Mouse (Mus musculus) layer of hippocampus, postnatal 25 days (tissue): ENCODE results near the gene Smu1. TPM values are rescaled to one million over a fixed set of nuclear protein-coding genes. Genes with fewer than 3 reads are reported as not detected.
A peak's percentile ranks its signal among the peaks of the same experiment; 100 is the strongest.
"Not testable (repeated sequence)": the region's sequence is repeated elsewhere in the genome, so short reads cannot be mapped to it uniquely, and the experiment has no call there.

ENCODE experiments used
- DNase-seq, 2 experiments: peaks; one replicate each; pipeline ENCODE4 v3.0.0; 2022; ENCODE audit warnings: mixed read lengths in 2 of 2, low spot score in 1 of 2; ENCODE audit errors: extremely low spot score in 1 of 2
- total RNA-seq, 2 experiments: library from RNA; stranded (reverse); gene quantifications; 2 replicates each; pipeline ENCODE4 v1.2.3; 2021

Gene Smu1
- total RNA-seq, result 10 to 100 TPM; 45.3 to 52.6 TPM

DNA sequence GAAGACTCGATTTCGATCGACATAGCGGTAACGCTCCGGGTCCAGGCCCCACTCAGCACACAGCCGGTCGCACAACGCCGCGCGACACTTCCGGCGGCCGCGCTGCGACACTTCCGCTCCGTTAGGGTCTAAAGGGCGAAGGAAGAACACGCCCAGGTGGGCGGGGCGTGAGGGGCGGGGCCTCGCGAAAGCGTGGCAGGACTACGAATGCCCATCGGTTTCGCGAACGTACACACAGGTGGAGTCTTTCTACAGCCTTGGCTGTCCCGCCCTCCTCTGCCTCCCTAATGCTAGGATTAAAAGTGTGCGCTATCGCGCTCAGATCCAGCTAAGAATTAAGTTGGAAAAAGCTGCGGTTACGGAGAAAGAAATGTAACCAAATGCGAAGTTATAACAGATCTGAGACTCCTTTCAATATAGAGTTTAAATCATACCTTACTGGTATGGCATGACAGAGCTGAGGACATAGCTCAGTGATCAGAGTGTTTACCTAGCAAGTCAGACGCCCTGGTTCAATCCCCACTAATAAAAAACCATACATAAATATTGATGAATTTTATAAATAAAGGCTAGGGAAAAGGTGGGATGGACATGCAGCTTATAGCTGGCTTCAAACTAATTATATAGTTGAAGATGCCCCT lies at the start of gene Smu1:
TSS of gene Smu1 (minus strand) at position 144 of the 641 bp plus-strand sequence.
- peak; percentile 93 to 98 for DNase-seq

DNA sequence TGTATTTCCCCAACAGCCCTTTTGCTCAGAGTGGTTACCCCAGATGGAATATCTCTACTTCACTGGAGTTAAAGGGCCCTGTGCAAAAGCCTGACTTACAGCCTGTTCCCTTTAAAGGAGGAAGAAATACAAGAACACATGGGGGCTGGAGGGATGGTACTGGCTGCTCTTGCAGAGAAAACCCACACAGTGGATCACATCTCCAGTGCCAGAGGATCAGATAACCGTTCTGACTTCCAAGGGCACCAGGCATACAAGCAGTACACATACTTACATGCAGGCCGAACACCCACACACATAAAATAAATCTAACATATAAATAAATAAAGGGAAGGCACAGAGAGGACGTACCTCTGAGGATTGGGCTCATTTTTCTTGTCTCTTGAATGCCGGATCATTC lies 49.7 kb upstream of the Smu1 start:
- DNase-seq, result no peak

DNA sequence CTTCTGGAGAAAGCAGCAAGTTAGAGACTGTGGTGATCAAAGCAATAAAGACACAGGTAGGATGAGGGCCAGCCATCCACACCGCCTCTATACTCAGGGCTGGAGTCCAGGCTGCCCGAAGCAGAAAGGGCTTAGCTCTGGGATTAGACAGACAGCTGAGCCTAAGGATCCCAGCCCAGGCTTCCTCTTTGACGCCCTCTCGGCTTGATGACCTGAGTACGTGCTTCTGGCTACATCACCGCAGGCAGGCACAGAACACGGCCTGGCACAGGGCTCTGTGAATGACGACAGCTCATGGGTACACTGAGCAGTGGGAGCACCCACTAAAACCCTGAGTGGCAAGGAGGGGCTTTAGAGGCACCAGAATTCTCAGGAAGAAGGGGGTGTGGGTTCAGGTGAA lies 47.7 kb upstream of the Smu1 start:
- no peak for DNase-seq

DNA sequence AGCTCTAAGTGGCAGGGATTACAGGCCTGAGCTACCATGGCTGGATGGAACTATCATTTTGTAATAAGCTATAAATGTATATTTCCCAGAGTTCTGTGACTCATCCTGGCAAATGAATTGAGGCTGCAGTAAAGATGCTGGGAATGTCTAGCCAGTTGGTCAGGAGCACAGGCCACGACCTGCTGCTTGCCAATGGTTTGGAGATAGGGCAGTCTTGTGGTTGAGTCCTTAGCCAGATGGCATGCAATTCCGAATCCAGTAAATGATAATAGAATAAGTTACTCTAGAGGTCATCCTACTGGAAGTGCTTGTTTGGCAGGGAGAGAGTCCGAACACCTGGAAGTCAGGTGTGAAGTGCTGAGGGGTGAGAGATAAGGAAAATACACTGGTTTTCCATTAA lies 45.1 kb upstream of the Smu1 start:
- DNase-seq, result no peak

DNA sequence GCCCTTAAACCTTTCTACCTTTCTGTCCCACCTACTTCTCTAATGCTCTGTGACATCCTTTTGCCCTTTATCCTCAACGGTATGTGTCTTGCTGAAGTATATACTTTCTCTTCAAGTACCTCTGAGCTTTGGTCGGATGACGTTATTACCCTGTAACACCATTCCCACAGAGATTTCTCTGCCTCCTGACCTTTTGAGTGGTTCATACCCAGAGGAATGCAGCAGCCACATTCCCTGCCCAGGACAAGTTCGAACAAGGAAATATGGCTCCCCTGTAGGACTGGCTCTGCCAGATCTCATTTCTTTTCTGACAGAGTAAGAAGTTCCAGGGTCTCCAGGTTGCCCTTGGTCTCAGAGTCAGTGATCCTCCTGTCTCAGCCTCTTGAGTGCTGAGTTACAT lies 44.2 kb upstream of the Smu1 start:
- DNase-seq, result no peak

DNA sequence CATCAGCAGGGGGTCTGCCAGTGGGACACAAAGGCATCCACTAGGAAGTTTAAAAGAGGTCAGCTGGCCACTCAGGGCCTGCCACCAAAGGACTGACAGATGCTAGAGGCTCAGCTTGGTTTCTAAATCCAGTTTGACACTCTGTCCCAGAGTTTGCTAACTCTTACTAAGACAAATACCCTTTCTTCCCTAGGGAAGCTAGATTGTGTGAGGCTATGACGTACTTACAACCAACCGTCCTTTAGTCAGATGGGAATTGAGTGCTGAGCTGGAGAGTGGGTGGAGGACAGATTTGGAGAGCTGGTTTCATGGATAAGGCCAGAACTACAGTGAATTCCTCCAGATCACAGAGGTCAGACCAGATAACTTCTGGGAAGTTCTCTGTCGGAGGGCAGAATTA lies 43.1 kb upstream of the Smu1 start:
- no peak for DNase-seq

DNA sequence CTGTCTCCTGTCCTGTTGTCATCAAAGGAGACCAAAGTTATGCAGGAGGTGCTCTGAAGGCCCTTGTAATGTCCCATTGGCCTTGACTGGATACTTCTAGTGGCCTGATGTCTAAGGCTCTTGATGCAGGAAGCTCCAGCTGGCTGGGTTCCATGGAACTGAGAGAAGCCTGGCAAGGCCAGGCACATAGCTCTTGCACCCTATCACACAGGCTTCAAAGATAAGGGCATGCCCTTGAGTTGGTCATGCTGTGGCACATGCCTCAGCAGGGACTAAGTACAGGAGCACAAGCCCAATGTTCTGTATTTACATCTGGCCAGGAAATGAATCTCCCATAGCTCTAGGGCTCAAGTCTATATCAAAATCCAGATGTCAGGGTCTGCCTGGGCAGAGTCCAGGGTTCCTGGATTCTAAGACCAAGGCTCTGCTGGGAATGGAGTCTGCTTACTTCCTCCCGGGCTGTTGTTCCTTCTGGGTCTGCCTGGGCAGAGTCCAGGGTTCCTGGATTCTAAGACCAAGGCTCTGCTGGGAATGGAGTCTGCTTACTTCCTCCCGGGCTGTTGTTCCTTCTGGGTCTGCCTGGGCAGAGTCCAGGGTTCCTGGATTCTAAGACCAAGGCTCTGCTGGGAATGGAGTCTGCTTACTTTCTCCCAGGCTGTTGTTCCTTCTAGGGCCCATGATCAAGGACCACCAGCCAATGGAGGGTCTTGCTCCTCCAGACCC lies 41.3 kb upstream of the Smu1 start:
- not testable (repeated sequence) for DNase-seq

DNA sequence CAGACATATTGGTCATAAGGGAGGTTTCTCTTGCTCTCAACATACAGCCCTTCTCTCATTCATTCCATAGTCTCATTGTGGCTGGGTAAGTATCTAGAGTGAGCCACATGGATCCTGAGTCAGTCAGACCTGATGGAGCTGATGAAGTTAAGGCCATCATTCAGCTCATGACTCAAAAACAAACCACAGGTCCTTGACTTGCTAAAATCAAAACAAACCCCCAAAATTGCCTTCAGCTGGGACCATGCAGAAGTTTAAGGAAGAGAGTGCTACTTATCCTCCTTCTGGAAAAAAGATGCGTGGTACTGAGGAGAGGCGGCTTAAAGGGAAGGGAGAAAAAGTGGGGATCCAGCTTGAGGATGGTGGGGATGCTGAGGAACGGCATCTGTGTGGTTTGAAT lies 38.0 kb upstream of the Smu1 start:
- DNase-seq, result no peak

DNA sequence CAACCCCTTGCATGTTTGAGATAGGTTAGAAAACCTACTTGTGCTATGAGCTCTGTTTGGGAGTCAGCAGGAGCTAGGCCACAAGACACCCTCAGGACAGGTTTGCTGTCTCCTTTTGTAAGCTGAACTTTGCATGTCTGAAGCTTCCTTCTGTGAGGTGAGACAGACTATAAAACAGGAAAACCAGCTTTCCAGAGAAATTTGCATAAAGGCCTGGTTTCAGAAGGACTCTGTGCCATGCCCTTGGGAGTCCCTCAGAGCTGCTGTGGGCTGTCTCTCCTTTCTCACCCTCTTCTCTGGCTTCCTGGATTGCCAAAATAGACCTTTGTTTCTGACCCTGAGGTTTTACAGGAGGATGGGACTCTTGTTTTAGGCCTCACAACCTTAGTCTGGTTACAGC lies 36.6 kb upstream of the Smu1 start:
- no peak for DNase-seq

DNA sequence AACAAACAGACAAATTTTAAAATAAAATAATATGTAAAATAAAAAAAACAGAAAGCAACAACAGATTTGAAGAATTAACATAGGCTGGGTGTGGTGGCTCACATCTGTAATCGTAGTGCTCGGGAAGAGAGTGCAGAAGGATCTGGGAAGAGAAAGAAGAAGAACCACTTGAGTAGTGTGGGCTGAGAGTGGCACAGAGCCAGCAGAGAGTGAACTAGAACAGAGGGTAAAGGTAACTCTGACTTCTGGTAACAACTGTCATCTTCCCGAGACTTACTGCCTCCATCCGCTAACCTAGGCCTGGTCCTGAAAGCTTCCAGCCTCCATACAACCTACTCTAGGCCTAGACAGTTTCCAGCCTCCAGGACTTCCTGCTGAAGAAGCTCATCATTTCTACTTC lies 33.5 kb upstream of the Smu1 start:
- DNase-seq, result no peak

DNA sequence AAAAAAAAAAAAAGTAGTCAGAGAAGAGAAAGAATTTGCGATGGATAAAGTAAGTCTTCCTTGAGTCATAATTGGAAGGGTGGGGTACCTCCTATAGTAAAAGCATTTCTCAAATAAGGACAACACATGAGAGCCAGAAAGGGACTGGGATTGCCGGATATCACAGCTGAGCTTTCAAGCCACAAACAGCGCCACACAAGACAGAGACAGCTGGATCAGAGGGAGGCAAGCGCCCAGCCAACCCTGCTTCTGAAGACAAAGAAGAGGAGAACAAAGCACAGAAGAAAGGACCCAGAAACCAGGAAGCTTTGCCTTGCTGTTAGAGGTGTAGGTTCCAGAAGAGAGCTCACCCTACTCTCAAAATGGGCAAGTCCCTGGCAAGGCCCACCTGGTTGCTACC lies 28.9 kb upstream of the Smu1 start:
- no peak for DNase-seq

DNA sequence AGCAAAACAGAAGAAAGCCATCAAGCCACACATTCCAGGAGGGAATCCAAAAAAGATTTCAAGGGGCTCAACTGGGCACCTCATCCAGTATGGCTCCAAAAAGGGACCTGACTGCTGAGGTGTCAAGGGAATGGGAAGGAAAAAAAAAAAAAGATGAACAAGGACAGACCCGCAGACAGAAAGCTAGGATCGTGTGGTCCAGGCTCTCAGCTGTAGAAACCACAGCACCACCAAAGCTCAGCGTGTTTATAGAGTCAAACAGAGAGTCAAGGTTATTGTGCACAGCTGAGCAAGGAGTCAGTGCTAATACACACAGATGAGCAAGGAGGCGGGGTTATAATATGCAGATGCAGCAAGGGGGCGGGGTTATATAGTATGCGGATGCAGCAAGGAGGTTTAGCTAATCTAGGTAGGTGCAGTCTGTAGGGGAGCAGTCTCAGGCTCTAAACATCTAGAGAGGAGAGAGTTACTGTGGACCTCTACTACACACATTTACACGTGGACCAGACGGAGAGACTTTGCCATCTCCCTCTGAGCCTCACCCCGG lies 28.0 kb upstream of the Smu1 start:
- DNase-seq, result no peak

DNA sequence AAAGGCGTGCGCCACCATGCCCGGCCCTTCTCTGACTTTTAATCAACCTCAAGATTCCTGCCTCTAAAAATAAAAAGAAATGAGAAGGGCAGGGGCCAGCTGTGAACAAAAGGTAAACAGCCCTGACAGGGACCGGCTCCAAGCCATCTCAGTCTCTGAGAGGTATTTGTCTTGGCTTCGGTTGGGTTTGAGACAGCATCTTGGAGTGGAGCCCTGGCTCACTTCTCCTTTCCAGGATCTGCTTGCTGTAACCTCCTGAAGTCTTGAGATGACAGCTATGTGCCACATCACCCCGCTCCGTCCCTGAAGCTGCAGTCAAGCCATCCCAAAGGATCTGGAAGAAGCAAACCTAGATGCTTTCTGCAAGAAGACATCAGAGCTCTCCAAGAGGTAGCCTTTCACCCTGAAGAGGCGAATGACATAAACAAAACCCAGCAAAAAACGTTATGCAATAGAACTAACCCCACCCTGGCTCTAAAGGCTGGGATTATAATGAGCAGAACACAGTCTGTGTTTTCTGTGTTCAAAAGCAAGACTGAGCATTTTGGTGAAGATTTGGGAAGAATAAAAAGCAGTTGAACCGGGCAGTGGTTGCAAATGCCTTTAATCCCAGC lies 26.9 kb upstream of the Smu1 start:
- no peak for DNase-seq

DNA sequence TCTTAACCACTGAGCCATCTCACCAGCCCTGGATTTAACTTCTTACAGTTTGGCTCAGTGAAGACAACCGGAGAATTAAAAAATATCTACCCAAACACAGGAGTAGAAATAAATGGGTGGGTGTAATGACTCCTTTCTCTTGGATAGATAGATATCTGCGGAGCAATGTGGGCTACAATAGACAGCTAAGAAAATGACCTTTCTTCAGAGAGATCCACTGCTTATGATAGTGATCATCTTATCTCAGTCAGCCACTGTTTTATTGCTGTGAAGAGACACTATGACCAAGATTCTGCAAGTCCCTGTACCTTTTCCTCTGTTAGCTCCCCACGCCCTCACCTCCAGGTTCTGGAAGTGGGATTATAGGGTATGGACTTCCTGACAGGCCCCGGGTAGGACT lies 25.3 kb upstream of the Smu1 start:
- DNase-seq, result no peak

DNA sequence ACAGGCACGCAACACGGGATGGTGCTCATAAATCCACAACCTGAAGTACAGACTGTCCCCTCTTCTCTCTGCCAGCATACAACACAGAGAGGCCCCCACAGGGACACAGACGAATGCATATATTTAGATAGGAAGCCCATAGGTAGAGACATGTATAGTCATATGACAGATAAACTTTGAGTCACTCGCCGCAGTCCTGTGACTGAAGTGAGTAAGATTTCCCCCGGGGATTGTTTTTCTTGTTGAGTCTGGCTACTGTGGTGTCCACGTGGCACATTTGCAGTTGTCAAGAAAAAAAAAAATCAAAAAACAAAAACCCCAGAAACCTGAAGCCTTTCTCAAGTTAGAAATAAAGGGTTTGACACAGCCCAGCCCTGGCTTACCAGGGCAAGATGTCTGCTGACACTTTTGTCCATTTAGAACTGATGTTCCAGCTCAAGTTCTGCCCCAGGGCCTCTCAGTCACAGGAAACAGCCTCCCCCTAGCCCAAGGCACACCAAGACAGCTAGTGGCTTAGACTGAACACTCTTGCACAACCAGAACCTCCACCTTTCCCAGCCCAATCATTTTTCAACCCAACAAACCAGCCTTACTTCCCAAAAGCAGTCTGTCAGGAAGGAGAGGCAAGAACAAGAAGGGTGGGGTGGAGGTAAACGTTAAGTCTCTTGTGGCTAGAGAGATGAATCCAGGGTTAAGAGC lies 24.2 kb upstream of the Smu1 start:
- no peak for DNase-seq

DNA sequence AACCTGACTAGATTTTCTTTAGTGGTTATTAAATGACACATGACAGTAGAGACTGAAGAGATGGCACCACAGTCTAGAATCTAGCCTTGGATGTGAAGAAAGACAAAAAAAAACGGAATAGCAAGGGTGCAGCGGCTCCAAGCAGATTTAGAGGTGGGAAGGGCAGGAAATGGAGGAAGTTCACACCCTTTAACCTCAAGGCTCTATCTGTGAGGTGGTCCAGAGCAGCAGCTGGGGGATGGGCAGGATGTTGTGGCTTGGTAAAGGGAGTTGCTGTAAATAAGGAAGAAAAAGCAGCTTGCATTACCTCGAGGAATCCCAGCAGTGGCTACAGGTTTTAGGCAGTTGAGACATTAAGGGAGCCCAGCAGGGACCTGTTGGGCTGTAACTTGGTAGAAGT lies 23.4 kb upstream of the Smu1 start:
- no peak for DNase-seq

DNA sequence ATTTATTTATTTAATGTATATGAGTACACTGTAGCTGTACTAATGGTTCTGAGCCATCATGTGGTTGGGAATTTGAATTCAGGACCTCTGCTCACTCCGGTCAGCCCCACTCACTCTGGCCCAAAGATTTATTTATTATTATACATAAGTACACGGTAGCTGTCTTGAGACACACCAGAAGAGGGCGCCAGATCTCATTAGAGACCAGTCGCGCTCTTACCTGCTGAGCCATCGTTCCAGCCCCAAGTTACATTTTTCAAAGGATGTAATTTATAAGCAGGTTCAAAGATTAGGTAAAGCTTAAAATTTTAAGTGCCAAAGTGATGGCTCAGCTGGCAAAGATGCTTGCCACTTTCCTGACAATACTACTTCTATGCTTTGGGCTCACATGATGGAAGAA lies 20.9 kb upstream of the Smu1 start:
- peak in 1 of 2 experiments; percentile 33 for DNase-seq

DNA sequence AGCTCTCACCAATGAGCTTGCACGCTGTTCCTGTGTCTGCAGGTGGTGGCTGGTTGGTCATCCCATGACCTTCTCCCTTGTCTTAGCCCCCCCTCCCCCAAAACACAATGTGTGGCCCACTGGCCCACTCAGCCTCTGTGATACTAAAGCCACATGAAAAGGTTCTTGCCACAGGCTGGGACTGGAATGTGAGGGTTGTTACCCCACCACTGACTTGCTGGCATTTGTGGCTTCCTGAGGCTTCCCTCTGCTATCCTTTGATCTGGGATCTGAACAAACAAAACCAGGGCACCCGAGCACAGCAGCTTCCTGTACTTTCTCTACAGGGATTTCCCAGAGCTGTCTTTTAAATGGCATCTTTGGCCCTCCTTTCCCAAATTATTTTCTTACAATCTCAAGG lies 19.4 kb upstream of the Smu1 start:
- DNase-seq, result no peak

DNA sequence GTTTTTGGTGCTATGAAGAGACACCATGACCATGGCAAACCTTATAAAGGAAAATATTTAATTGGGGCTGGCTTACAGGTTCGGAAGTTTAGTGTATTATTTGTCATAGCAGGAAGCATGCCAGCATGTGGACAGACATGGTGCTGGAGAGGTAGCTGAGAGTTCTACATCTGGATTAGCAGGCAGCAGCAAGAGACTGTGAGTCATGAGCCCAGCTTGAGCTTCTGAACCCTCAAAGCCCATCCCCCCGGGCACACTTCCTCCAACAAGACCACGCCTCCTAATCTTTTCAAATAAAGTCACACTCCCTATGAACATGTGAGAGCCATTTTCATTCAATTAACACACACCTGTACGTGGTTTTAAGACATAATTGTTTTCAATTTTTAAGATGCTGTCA lies 18.7 kb upstream of the Smu1 start:
- no peak for DNase-seq

DNA sequence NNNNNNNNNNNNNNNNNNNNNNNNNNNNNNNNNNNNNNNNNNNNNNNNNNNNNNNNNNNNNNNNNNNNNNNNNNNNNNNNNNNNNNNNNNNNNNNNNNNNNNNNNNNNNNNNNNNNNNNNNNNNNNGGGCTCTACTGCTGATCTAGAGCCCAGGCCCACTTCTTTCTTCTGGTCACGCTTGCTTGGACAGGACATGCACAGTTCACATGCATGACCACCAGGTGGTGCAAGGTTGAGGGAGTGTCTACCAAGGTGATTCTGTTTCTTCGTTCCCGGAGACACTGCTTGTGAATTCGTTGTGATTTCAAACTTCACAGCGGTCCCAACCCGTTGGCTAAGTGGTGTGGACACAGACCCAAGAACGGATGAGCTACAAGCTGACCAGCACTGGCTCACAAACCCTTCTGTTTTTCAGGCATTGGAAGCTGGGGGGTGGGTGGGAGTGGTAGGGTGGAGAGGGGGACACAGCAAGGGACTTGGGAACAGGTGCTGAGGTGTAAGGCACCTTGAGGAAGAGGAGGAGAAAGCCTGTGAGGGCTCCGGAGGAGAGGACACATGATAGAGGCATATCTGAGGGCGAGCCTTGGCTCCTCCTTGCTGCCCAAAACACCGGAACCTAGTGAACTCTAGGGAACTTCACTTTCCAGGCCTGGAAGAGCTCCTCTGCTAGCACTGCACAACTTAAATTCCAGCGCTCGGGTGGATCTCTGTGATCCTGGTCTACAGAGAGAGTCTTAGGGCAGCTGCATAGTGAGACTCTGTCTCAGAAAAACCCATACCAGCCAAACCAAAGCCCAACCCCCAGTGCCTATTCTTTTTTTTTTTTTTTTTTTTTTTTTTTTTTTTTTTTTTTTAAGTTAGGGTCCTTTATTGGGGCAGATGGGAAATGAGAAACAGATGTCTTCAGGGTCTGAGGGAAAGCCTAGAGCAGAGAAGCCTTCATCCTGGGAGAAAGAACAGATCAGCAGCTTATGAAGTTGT lies 16.8 kb upstream of the Smu1 start:
- DNase-seq, result peak; percentile 24 to 55
